Mouse (Mus musculus) hindlimb bud, embryonic 11.5 days (tissue): Measurements from ENCODE around the gene Olfr701.

Experiments used
- DNase-seq: peaks from one replicate; pipeline ENCODE4 v3.0.0-alpha.2; 2012; ENCODE audit warnings: low read depth, low spot score; ENCODE audit errors: extremely low spot score

Gene Olfr701

DNA sequence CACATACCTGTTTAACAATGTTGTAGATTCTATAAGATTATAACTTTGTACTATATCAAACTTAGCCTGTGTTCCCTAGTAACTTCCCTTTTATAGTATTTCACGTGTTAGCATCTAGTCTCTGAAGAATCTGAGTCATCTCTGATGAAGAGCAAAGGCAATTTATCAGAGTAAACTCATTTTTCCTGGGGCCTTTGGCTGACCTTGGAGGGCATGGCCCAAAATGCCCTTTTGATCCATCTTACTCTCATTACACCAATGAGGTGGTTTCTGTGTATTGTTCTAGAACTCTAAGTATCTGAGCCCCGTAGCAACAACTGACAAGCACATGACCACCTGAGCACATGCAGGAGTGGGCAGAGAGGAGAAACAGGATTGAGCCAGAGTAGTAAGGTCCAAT is at the start of gene Olfr701:
TSS of gene Olfr701 (plus strand) at position 301 of the 400 bp plus-strand sequence.
- no peak for DNase-seq

DNA sequence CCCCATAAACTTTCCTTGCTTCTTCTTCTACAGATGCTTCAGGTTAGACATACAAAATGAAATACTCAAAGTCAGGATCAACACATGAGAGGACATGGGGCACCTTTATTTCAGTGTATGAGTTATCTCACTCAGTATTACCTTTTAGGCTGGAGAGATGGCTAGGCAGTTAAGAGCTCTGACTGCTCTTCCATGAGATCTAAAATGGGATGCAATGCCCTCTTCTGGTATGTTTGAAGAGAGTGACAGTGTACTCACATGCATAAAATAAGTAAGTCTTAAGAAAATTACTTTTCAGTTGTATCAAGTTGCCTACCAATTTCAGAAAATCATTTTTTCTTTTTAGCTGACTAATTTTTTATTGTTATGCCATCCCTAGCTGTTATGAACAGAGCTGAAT is 25.6 kb upstream of the Olfr701 start:
- no peak for DNase-seq

DNA sequence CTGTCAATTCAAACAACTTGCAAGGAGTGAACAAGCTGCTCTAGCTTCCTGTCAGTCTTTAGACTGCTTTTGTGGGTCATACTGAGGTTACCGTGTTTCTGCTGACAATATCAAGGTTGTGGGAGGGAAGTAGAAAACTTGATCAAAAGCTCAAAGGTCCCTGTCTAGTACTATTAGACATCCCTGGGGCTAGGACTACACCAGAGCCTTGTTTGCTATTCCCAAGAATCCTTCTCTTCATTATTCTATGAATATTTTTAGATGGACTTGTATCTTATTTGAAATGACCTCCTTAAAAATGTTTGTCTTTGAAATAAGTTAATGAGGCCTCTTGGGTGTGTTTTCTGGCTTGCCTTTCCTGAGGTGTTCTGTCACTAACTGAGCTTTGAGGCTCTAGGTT is 20.8 kb upstream of the Olfr701 start, which contains the start of gene Olfr699:
TSS of gene Olfr699 (minus strand) at position 101 of the 400 bp plus-strand sequence.
- DNase-seq, result no peak

DNA sequence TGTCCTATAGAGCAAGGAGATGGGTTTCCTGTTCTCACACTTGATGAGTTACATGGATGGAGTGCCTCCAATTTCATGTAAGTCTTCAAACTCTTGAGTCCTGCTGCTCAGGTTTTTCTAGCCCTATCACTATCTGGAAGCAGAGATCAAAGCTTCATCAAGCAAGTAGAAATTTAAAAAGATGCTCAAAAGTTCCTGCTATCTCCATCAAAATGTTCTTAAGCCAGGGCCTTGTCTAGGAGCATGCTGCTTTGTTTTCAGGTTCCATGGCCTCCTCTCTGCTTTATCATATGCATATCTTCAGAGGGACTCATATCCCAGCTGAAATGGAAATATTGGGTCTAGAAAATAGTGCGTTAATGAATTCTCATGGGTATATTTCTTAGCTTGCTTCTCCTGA is 5.2 kb upstream of the Olfr701 start, which contains the start of gene Olfr700:
TSS of gene Olfr700 (minus strand) at position 101 of the 400 bp plus-strand sequence.
- DNase-seq, result no peak

DNA sequence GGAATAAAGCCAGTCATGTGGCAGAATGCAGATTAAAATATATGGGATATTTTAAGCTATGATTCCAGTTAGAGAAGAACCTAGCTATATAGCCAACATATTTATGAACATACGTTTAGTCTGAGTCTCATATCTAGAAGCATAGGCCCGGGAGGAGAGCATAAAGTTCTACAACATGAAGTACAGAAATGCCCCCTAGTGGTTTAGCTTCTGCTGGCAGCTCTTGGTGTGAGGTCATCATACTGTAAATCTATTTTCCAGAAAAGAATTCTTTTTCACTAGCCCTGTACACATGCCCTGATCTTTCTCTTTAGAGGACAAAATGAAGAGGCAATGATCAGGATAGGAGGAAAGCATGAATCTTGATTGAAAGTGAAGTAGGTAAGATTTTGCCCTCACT is 1.8 kb downstream of the Olfr701 start:
- DNase-seq, result no peak

DNA sequence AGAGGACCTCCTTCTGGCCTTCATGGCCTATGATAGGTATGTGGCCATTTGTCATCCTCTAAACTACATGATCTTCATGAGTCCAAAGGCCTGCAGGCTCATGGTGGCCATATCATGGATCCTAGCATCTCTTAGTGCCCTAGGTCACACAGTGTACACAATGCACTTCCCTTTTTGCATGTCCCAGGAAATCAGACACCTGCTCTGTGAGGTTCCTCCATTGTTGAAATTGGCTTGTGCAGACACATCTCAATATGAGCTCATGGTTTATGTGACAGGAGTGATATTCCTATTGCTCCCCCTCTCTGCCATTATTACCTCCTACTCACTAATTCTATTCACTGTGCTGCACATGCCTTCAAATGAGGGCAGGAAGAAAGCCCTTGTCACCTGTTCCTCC is 4.5 kb downstream of the Olfr701 start:
- no peak for DNase-seq

DNA sequence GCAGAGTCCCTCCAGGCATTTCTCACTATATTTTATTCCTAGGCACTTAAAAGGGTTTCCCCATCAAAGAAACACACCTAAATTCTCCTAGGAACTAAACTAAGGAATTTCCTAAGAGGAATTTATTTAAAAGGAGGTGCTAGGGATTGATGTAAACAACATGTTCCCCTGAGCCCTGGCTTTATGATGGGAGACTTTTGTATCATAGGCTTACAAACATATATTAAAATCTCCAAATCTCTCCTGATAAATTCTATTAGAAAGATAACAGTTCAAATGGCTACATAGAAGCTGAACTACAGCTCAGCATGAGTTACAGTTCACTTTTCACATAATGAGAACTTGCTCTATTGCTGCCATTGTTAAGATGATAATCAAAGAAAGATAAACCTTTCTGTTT is 19.9 kb downstream of the Olfr701 start, which contains the start of gene Olfr702:
TSS of gene Olfr702 (minus strand) at position 101 of the 400 bp plus-strand sequence.
- no peak for DNase-seq

DNA sequence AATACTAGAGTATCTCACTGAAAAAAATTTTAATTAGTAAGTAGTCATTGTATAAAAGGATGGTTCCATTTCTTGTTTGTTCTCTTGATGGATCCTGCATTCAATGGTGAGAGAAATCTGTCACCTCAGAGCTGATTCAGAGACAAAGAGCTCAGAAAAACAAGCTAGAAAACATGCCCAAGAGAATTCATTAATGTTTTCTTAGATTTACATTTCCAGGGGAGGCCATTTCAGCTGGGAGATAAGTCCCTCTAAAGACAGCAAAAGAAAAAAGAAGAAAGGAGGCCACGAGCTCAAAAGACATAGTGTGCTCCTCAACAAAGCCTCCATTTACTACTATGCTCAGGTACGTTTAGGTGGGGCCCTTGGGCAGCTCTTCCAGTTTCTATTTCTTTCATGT is 29.1 kb downstream of the Olfr701 start, which contains the start of gene Olfr703:
TSS of gene Olfr703 (plus strand) at position 301 of the 400 bp plus-strand sequence.
- DNase-seq, result no peak

DNA sequence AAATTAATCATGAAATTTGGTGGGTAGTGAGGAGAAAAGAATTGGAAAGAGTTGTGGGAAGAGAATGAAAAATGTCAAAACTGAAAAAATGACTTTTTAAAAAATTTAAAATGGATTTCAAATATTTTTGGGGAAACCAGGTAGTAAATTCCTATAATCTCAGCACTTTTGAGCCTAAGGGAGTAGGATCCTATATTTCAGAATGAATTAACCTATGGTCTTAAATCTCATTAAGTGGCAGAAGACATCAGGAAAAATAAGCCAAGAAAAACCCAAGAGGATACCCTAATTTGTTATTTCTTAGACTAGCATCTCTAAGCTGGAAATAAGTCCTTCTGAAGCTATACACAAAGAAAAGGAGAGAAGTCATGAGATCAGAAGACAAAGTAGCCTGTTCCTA is 49.0 kb downstream of the Olfr701 start, which contains the start of gene Olfr704:
TSS of gene Olfr704 (plus strand) at position 301 of the 400 bp plus-strand sequence.
- DNase-seq, result no peak
